Mouse (Mus musculus) heart, embryonic 15.5 days (tissue): ENCODE measurements around the gene Chchd2. TPM values are rescaled to one million over a fixed set of nuclear protein-coding genes. Genes with fewer than 3 reads are reported as not detected.
A peak's percentile ranks its signal among the peaks of the same experiment; 100 is the strongest.
"Not testable (repeated sequence)": the region's sequence is repeated elsewhere in the genome, so short reads cannot be mapped to it uniquely, and the experiment has no call there.

Experiments used
- ATAC-seq: fragments of 200-750 bp; cut with Nextera tagmentation; replicated peaks from 2 replicates; pipeline ENCODE4 v1.8.0; 2017; ENCODE audit warnings: low read depth, moderate TSS enrichment; ENCODE audit not compliant: insufficient number of reproducible peaks, insufficient read depth, low FRiP score
- H3K27ac ChIP-seq: fragments of 300-500 bp; sonication (generic); 2 replicates; pipeline ENCODE4 v1.5.1; 2015; ENCODE audit warnings: mild to moderate bottlenecking, inconsistent platforms
- H3K27me3 ChIP-seq: fragments of 300-500 bp; sonication (generic); 2 replicates; pipeline ENCODE4 v1.6.1; 2015; ENCODE audit warnings: inconsistent platforms
- H3K36me3 ChIP-seq: fragments of 300-500 bp; sonication (generic); 2 replicates; pipeline ENCODE4 v1.6.1; 2015; ENCODE audit warnings: mild to moderate bottlenecking, inconsistent platforms
- H3K4me1 ChIP-seq: fragments of 300-500 bp; sonication (generic); replicated peaks from 2 replicates; pipeline ENCODE4 v1.6.1; 2015; ENCODE audit warnings: inconsistent platforms
- H3K4me2 ChIP-seq: fragments of 300-500 bp; sonication (generic); 2 replicates; pipeline ENCODE4 v1.6.1; 2015; ENCODE audit warnings: inconsistent platforms, mild to moderate bottlenecking, moderate library complexity
- H3K4me3 ChIP-seq: fragments of 300-500 bp; sonication (generic); 2 replicates; pipeline ENCODE4 v1.5.1; 2015; ENCODE audit warnings: mild to moderate bottlenecking, inconsistent platforms
- H3K9ac ChIP-seq: fragments of 300-500 bp; sonication (generic); 2 replicates; pipeline ENCODE4 v1.6.1; 2015; ENCODE audit warnings: mild to moderate bottlenecking, inconsistent platforms
- H3K9me3 ChIP-seq: fragments of 300-500 bp; sonication (generic); replicated peaks from 2 replicates; pipeline ENCODE4 v1.6.1; 2016; ENCODE audit warnings: inconsistent platforms
- WGBS: fragments of 180-500 bp; shearing (Covaris S2); methylation state at CpG from one replicate; pipeline ENCODE4 v1.1.7; 2015; ENCODE audit warnings: mixed read lengths; 5-methylcytosine and 5-hydroxymethylcytosine counted together
- polyA plus RNA-seq: library from polyadenylated mRNA; unstranded; fragments of >200 nt; fragmentation: Nextera tagmentation; extraction: Ambion mirVana; gene quantifications from 2 replicates; pipeline ENCODE4 v1.2.1, GENCODE M21; 2015

Gene Chchd2
- polyA plus RNA-seq, result 889 and 921 TPM in 2 replicates

DNA sequence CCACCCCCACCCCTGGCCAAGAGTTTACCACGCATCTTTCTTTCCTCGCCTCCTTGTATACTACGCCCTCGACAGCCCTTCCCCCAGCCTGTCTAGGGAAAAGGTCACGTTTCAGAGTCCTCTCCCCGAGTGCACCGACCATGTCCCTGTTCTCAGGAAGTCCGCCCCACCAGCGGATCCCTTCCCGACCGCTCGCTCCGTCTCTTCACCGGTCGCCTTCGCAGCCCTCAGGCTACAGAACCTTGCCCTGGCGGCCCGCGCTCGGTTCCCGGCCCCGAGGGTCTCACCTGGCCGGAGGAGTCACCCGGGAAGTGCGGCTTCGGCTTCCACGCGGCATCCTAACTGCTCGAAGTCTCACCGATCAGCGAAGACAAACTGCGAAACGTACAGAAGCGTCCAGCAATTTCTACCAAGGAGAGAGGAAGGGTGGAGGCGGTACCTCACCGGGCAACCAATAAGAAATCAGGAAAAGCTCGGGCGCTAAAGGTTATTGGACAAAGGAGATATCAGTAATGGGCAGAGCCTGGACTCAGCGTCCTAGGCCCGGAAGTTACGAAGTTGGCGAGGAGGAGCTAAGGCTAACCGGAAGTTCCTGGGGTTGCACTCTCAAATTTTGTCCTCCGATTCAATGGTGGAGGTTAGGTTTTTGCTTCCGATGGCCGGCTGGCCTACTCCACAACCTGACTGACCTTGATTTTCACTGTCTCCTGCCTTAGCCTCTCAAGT is at the start of gene Chchd2:
Gene Chchd2, minus strand, starts transcription at position 560 of the 726 bp plus-strand sequence.
- H3K4me3 ChIP-seq, result peak within 1 kb of the TSS; percentile 78

GRCm38 (mm10) chr5:129936941-129937340 is 49.7 kb upstream of the Chchd2 start:
- no peak for ATAC-seq
- no peak overlapping the region for H3K4me3 ChIP-seq

More for the DNA sequence above, at the start of gene Chchd2:
- Histone ChIP-seq H3K9ac (peak within 1 kb of the TSS; percentile 85), H3K36me3 (peaks cover 19% of the 10 kb centered on the region), H3K4me2 (peak within 1 kb of the TSS; percentile 69), H3K9me3 (no peaks in the 10 kb centered on the region), H3K27ac (peak within 1 kb of the TSS; percentile 96), H3K4me1 (peaks cover 19% of the 10 kb centered on the region), H3K27me3 (no peaks in the 10 kb centered on the region)
- under 1% methylated on average over 46 of the region's 46 CpGs for WGBS
- ATAC-seq, result peak; percentile 100

DNA sequence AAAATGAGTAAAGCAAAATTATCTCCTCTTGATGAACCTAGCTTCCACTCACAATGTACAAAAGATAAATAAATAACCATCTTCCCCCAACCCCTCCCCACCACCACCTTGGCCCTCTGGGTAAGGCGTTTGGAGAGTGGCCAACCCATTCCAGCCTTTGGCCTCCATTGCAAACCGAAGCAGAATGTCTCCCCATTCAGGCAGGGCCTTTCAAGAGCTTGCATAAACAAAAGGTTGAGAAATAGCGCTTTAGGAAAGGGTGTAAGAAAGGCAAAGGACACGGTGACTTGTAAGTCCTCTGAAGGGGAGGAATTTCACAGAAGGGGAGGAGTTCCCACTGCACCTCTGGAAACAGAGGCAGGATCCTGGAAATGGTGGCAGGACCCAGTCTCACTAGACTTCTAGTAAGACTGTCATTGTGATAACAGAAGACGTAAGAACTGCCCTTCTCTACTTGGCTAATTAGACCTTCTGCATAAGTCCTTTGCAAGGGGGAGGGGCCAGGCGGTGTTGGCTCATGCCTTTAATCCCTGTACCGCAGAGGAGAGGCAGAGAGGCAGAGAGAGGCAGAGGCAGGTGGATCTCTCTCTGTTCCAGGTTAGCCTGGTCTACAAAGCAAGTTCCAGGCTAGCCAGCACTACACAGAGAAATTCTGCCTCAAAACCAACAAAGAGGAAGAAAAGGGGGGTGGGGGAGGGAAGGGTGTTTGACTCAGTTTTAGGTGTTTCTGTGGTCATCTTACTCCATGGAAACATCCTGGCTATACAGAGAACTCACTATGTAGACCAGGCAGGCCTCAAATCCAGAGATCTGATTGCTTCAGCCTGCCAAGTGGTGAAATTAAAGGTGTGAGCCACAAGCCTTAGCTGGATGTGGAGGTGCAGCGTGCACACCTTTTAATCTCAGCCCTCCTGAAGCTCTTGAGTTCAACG is 42.9 kb upstream of the Chchd2 start:
- Histone ChIP-seq H3K27me3 (no peaks in the 10 kb centered on the region), H3K36me3 (no peaks in the 10 kb centered on the region), H3K4me3 (no peak overlapping the region), H3K9ac (no peak overlapping the region), H3K9me3 (no peaks in the 10 kb centered on the region), H3K4me1 (no peaks in the 10 kb centered on the region), H3K4me2 (no peak overlapping the region), H3K27ac (no peak overlapping the region)
- ATAC-seq, result no peak
- 53% methylated on average over 9 of the region's 9 CpGs for WGBS

More at GRCm38 (mm10) chr5:129936941-129937340, 49.7 kb upstream of the Chchd2 start:
- Histone ChIP-seq H3K4me1 (no peaks in the 10 kb centered on the region), H3K4me2 (no peak overlapping the region), H3K9ac (no peak overlapping the region), H3K9me3 (no peaks in the 10 kb centered on the region), H3K27ac (no peak overlapping the region), H3K36me3 (no peaks in the 10 kb centered on the region), H3K27me3 (no peaks in the 10 kb centered on the region; the same call in 1 of the 2 replicates)
- WGBS, result 51% methylated on average over 4 of the region's 4 CpGs

- WGBS, result 64% methylated on average over 5 of the region's 5 CpGs
- Histone ChIP-seq H3K27ac (no peak overlapping the region), H3K36me3 (no peaks in the 10 kb centered on the region), H3K27me3 (no peaks in the 10 kb centered on the region), H3K4me3 (no peak overlapping the region), H3K9me3 (no peaks in the 10 kb centered on the region), H3K4me1 (no peaks in the 10 kb centered on the region), H3K4me2 (no peak overlapping the region), H3K9ac (no peak overlapping the region)
- no peak for ATAC-seq
These were observed 38.7 kb upstream of the Chchd2 start for GRCm38 (mm10) chr5:129925933-129926332.

- Histone ChIP-seq H3K4me3 (no peak overlapping the region), H3K9ac (no peak overlapping the region), H3K4me1 (no peaks in the 10 kb centered on the region), H3K9me3 (no peaks in the 10 kb centered on the region), H3K27ac (no peak overlapping the region), H3K27me3 (no peaks in the 10 kb centered on the region), H3K36me3 (no peaks in the 10 kb centered on the region), H3K4me2 (no peak overlapping the region)
- WGBS, result 81% methylated on average over 8 of the region's 8 CpGs
- no peak for ATAC-seq
These were observed 37.7 kb upstream of the Chchd2 start for GRCm38 (mm10) chr5:129924820-129925452.

DNA sequence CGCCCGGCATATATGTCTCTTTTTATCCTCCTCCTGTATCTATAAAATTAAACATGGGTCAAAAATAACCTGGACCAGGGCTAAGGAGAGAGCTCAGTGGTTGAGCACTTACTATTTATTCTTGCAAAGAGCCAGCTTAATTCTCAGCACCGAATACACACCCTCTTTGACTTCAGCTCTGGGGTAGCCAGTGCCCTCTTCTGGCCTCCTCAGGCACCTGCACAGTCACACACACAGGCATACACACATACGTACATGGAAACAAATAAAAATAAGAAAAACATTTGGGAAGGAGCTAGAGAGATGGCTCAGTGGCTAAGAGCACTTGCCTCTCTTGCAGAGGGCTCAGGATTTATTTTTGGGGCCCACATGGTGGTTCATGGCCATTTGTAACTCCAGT is 34.7 kb upstream of the Chchd2 start:
- Histone ChIP-seq H3K9ac (no peak overlapping the region), H3K4me1 (no peaks in the 10 kb centered on the region), H3K4me3 (no peak overlapping the region), H3K27me3 (no peaks in the 10 kb centered on the region), H3K4me2 (no peak overlapping the region), H3K9me3 (no peaks in the 10 kb centered on the region), H3K36me3 (no peaks in the 10 kb centered on the region), H3K27ac (no peak overlapping the region)
- no peak for ATAC-seq
- WGBS, result 90% methylated on average over 4 of the region's 4 CpGs

GRCm38 (mm10) chr5:129919320-129919719 is 32.0 kb upstream of the Chchd2 start:
- no peaks in the 10 kb centered on the region for H3K4me1 ChIP-seq
- no peak overlapping the region for H3K4me2 ChIP-seq
- no peak overlapping the region for H3K4me3 ChIP-seq
- no peaks in the 10 kb centered on the region for H3K9me3 ChIP-seq
- H3K27ac ChIP-seq, result no peak overlapping the region
- H3K9ac ChIP-seq, result no peak overlapping the region
- H3K27me3 ChIP-seq, result no peaks in the 10 kb centered on the region
- no peaks in the 10 kb centered on the region for H3K36me3 ChIP-seq
- 62% methylated on average over 8 of the region's 8 CpGs for WGBS
- no peak for ATAC-seq

GRCm38 (mm10) chr5:129918752-129919151 is 31.5 kb upstream of the Chchd2 start:
- Histone ChIP-seq H3K4me3 (no peak overlapping the region), H3K9me3 (no peaks in the 10 kb centered on the region), H3K4me2 (no peak overlapping the region), H3K27ac (no peak overlapping the region), H3K27me3 (no peaks in the 10 kb centered on the region), H3K9ac (no peak overlapping the region), H3K36me3 (no peaks in the 10 kb centered on the region), H3K4me1 (no peaks in the 10 kb centered on the region)
- no peak for ATAC-seq
- WGBS, result 72% methylated on average over 9 of the region's 9 CpGs

DNA sequence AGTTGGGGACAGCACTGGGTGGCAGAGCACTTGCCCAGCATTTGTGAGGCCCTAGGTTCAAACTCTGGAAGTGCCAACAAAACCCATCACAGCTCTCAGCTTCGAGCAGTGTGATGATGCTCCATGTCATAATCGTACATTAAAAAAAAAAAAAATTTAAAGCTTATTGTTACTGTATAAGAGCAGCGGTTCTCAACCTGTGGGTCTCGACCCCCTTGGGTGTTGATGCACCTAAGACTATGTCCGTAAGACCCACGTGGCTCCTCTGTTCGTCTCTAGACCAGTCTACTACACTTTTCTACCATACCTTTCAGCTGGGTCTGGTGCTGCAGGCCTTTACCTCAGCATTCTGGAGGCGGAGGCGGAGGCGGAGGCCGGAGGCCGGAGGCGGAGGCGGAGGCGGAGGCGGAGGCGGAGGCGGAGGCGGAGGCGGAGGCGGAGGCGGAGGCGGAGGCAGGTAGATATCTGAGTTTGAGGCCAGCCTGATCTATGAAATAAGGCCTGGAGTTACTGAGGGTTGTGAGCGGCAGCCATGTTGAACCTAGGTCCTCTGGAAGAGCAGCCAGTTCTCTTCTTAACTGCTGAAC is 30.9 kb upstream of the Chchd2 start:
- Histone ChIP-seq H3K9me3 (no peaks in the 10 kb centered on the region), H3K4me1 (no peaks in the 10 kb centered on the region), H3K4me3 (no peak overlapping the region), H3K9ac (no peak overlapping the region), H3K27ac (no peak overlapping the region), H3K36me3 (no peaks in the 10 kb centered on the region), H3K27me3 (no peaks in the 10 kb centered on the region), H3K4me2 (no peak overlapping the region)
- 84% methylated on average over 24 of the region's 24 CpGs for WGBS
- no peak for ATAC-seq

DNA sequence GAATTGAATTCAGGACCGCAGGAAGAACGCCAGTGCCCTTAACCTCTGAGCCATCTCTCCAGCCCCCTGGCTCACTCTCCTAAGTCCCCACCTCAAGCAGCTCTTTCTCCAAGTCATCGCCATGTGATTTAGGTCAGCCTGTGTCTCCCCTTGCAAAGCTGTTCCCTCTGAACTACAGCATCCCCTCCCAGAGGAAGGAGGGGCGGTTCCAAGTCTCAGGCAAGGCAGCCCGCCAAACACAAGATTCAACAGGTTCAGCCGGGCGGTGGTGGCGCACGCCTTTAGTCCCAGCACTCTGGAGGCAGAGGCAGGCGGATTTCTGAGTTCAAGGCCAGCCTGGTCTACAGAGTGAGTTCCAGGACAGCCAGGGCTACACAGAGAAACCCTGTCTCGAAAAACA is 28.2 kb upstream of the Chchd2 start:
- not testable (repeated sequence) for H3K9ac ChIP-seq, H3K4me2 ChIP-seq
- WGBS, result 80% methylated on average over 11 of the region's 11 CpGs

DNA sequence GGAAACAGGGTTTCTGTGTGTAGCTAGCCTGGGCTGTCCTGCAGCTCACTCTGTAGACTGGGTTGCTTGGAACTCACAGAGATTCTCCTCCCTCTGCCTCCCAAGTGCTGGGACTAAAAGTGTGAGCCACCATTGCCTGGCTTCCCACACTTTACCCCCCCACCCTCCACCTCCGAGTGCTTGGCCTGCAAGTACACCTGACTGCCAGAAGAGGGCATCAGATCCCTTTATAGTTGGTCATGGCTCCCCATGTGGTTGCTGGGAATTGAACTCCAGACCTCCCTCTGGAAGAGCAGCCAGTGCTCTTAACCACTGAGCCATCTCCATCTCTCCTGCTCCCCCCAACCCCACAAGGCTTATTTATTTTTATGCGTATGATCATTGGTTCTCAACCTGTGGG is 26.8 kb upstream of the Chchd2 start:
- no peaks in the 10 kb centered on the region; the same call in 1 of the 2 replicates for H3K4me1 ChIP-seq
- WGBS, result 42% methylated on average over 2 of the region's 2 CpGs
- H3K27ac ChIP-seq, result no peak overlapping the region
- no peak overlapping the region for H3K4me3 ChIP-seq
- H3K9ac ChIP-seq, result no peak overlapping the region
- H3K4me2 ChIP-seq, result no peak overlapping the region
- H3K36me3 ChIP-seq, result no peaks in the 10 kb centered on the region
- H3K27me3 ChIP-seq, result no peaks in the 10 kb centered on the region
- no peaks in the 10 kb centered on the region for H3K9me3 ChIP-seq
- no peak for ATAC-seq

More for the DNA sequence above, 28.2 kb upstream of the Chchd2 start:
- not testable (repeated sequence) for H3K9me3 ChIP-seq, H3K4me1 ChIP-seq, ATAC-seq, H3K27me3 ChIP-seq, H3K36me3 ChIP-seq, H3K4me3 ChIP-seq, H3K27ac ChIP-seq
